Mouse (Mus musculus) embryonic facial prominence, embryonic 11.5 days (tissue): ENCODE results near the gene Zc3h15. TPM values are rescaled to one million over a fixed set of nuclear protein-coding genes. Genes with fewer than 3 reads are reported as not detected.
"Not testable (repeated sequence)": the region's sequence is repeated elsewhere in the genome, so short reads cannot be mapped to it uniquely, and the experiment has no call there.

Experiments
- ATAC-seq: fragments of 200-750 bp; cut with Nextera tagmentation; replicated peaks from 2 replicates; pipeline ENCODE4 v1.8.0; 2017; ENCODE audit warnings: low read depth; ENCODE audit not compliant: insufficient number of reproducible peaks, low FRiP score, low TSS enrichment
- DNase-seq: peaks from one replicate; pipeline ENCODE4 v3.0.0-alpha.2; 2015; ENCODE audit warnings: low spot score
- H3K27ac ChIP-seq: fragments of 300-500 bp; sonication (generic); replicated peaks from 2 replicates; pipeline ENCODE4 v1.5.1; 2014; ENCODE audit warnings: mild to moderate bottlenecking, low read depth, low read length, control low read depth
- H3K27me3 ChIP-seq: fragments of 300-500 bp; sonication (generic); 2 replicates; pipeline ENCODE4 v1.6.1; 2014; ENCODE audit warnings: mild to moderate bottlenecking, low read length, moderate library complexity, mixed read lengths; ENCODE audit not compliant: control insufficient read depth, insufficient read depth
- H3K36me3 ChIP-seq: fragments of 300-500 bp; sonication (generic); replicated peaks from 2 replicates; pipeline ENCODE4 v1.6.1; 2014; ENCODE audit warnings: low read depth, mild to moderate bottlenecking, low read length, moderate library complexity, mixed read lengths; ENCODE audit not compliant: control insufficient read depth, insufficient read depth
- H3K4me1 ChIP-seq: fragments of 300-500 bp; sonication (generic); 2 replicates; pipeline ENCODE4 v1.6.1; 2014; ENCODE audit warnings: low read length, mixed read lengths; ENCODE audit not compliant: control insufficient read depth, insufficient read depth
- H3K4me2 ChIP-seq: fragments of 300-500 bp; sonication (generic); 2 replicates; pipeline ENCODE4 v1.6.1; 2014; ENCODE audit warnings: low read depth, mild to moderate bottlenecking, control low read depth, low read length, moderate library complexity
- H3K4me3 ChIP-seq: fragments of 300-500 bp; sonication (generic); 2 replicates; pipeline ENCODE4 v1.5.1; 2014; ENCODE audit warnings: low read depth, low read length, control low read depth
- H3K9ac ChIP-seq: fragments of 300-500 bp; sonication (generic); replicated peaks from 2 replicates; pipeline ENCODE4 v1.6.1; 2014; ENCODE audit warnings: mild to moderate bottlenecking, control low read depth, low read length
- H3K9me3 ChIP-seq: fragments of 300-500 bp; sonication (generic); replicated peaks from 2 replicates; pipeline ENCODE4 v1.6.1; 2016; ENCODE audit warnings: mild to moderate bottlenecking, low read length, inconsistent platforms, mixed read lengths; ENCODE audit not compliant: control insufficient read depth
- WGBS: fragments of 180-500 bp; shearing (Covaris S2); extraction: QIAGEN DNeasy Blood & Tissue Kit; methylation state at CpG from one replicate; pipeline ENCODE4 v1.1.7; 2014; 5-methylcytosine and 5-hydroxymethylcytosine counted together
- polyA plus RNA-seq: library from polyadenylated mRNA; unstranded; fragments of >200 nt; fragmentation: Nextera tagmentation; extraction: Ambion mirVana; gene quantifications from 2 replicates; pipeline ENCODE4 v1.2.1, GENCODE M21; 2014

Gene Zc3h15
- polyA plus RNA-seq, 1 experiment from 2014 or later, result 205 TPM

- 67% methylated on average over 9 of the region's 9 CpGs for WGBS
- no peak for DNase-seq
- H3K27ac ChIP-seq, result no peak overlapping the region
Observed at GRCm38 (mm10) chr2:83705580-83706158, 61.4 kb downstream of the Zc3h15 start.

GRCm38 (mm10) chr2:83709896-83710524 lies 65.8 kb downstream of the Zc3h15 start:
- Histone ChIP-seq H3K27ac (no peak overlapping the region), H3K36me3 (no peaks in the 10 kb centered on the region), H3K27me3 (no peaks in the 10 kb centered on the region), H3K9me3 (no peaks in the 10 kb centered on the region), H3K4me1 (no peaks in the 10 kb centered on the region), H3K4me3 (no peak overlapping the region), H3K4me2 (no peak overlapping the region), H3K9ac (no peak overlapping the region)
- DNase-seq (no peak), ATAC-seq (no peak)
- 59% methylated on average over 11 of the region's 11 CpGs for WGBS

More at GRCm38 (mm10) chr2:83705580-83706158, 61.4 kb downstream of the Zc3h15 start:
- Histone ChIP-seq H3K9me3 (no peaks in the 10 kb centered on the region), H3K36me3 (no peaks in the 10 kb centered on the region), H3K4me1 (no peaks in the 10 kb centered on the region), H3K9ac (no peak overlapping the region), H3K27me3 (no peaks in the 10 kb centered on the region), H3K4me2 (no peak overlapping the region), H3K4me3 (no peak overlapping the region)
- no peak; the same call in 1 of the 2 replicates for ATAC-seq

GRCm38 (mm10) chr2:83713281-83713680 lies 69.0 kb downstream of the Zc3h15 start:
- DNase-seq, H3K9me3 ChIP-seq, H3K27ac ChIP-seq, ATAC-seq, H3K4me2 ChIP-seq, H3K36me3 ChIP-seq, H3K4me3 ChIP-seq, H3K4me1 ChIP-seq, H3K9ac ChIP-seq, H3K27me3 ChIP-seq: not testable (repeated sequence)
- WGBS, result 78% methylated on average over 7 of the region's 7 CpGs

- 77% methylated on average over 5 of the region's 5 CpGs for WGBS
- Histone ChIP-seq H3K4me2 (no peak overlapping the region), H3K27ac (no peak overlapping the region), H3K9ac (no peak overlapping the region), H3K27me3 (no peaks in the 10 kb centered on the region), H3K9me3 (no peaks in the 10 kb centered on the region), H3K4me3 (no peak overlapping the region), H3K36me3 (no peaks in the 10 kb centered on the region), H3K4me1 (no peaks in the 10 kb centered on the region)
- DNase-seq, result no peak
- no peak for ATAC-seq
Observed at GRCm38 (mm10) chr2:83713946-83714345, 69.7 kb downstream of the Zc3h15 start.

Other genes with a start within 250 kb of the Zc3h15 start
- gene Itgav, start 80.0 kb downstream of the Zc3h15 start, polyA plus RNA-seq, result 59.7 and 76.1 TPM in 2 replicates
- 26.6 and 30.9 TPM in 2 replicates for gene Fam171b, start 168.2 kb downstream of the Zc3h15 start, polyA plus RNA-seq